Mouse (Mus musculus): ENCODE results near the gene Dusp1. TPM values are rescaled to one million over a fixed set of nuclear protein-coding genes. Genes with fewer than 3 reads are reported as not detected.

Gene Dusp1
- total and polyA plus RNA-seq, 3 experiments: 61.4 to 122 (median 71.3) TPM

DNA sequence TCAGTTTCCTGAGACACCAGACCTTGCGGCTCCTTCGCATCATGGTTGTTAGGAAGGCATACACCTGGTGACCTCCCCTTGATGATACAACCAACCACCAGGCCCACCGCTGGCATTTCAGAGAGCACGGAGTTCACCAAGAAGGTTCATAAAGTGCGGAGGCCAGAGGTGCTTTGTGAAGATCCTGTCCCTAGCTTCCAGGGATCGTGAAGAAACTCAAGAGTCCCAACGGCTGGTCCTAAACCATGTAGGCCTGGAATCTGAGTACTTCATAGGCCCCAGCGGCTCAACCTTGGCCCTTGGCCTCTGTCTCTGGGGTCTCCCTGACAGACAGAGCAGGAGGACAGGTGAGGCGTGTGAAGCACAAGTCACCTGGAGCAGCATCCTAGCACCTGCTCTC, 34.6 kb downstream of the Dusp1 start:
- TF ChIP-seq CTCF (IDR thresholded peaks at IDR 0.05) (no peak), POLR2A (IDR thresholded peaks at IDR 0.05; ENCODE audit: insufficient read depth, low read depth, low read length) (no peak)
- no peaks in the 10 kb centered on the region for H3K79me2 ChIP-seq (replicated peaks; ENCODE audit: control insufficient read depth, insufficient read depth, low read length)
- H3K4me3 ChIP-seq: no peak overlapping the region
- intact Hi-C loops (cut with DNase I): no loop called here
- WGBS: 94% methylated on average over 9 of the region's 9 CpGs
- 0 out of 2 replicates have a peak, but pooled peaks cover 4% of the 10 kb centered on the region for H3K36me3 ChIP-seq (ENCODE audit: control insufficient read depth, insufficient read depth, low read length)
- no peak for DNase-seq
- H3K9ac ChIP-seq (ENCODE audit: low read depth, low read length): no peak overlapping the region
- peaks cover 28% of the 10 kb centered on the region for H3K4me1 ChIP-seq (ENCODE audit: control insufficient read depth, insufficient read depth, low read length)
- H3K27me3 ChIP-seq (ENCODE audit: control insufficient read depth, insufficient read depth, low read length): no peaks in the 10 kb centered on the region
- H3K27ac ChIP-seq: no peak overlapping the region

DNA sequence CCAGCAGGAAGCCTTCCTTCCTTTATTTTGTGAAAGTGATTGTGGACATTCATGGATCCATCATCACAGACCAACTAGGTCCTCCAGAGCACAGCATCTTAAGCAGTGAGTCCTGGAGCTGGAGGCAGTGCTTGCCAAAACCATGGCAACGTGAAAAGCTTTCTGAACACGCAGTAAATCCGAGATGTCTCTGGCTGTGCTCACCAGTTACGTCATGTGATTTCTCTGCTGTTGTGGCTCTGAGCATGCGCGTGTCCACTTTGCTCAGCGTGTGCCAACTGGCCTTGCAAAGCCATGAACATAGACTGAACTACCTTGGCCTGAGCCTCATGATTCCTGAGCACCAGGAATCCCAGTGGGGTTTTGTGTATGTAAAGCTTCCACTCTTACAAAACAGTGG, 36.6 kb downstream of the Dusp1 start:
- Histone ChIP-seq H3K36me3 (ENCODE audit: control insufficient read depth, insufficient read depth, low read length) (no peaks in the 10 kb centered on the region), H3K9ac (ENCODE audit: low read depth, low read length) (no peak overlapping the region), H3K27ac (no peak overlapping the region), H3K79me2 (replicated peaks; ENCODE audit: control insufficient read depth, insufficient read depth, low read length) (no peaks in the 10 kb centered on the region), H3K4me3 (no peak overlapping the region), H3K4me1 (ENCODE audit: control insufficient read depth, insufficient read depth, low read length) (peaks cover 17% of the 10 kb centered on the region), H3K27me3 (ENCODE audit: control insufficient read depth, insufficient read depth, low read length) (no peaks in the 10 kb centered on the region)
- TF ChIP-seq EP300 (IDR thresholded peaks at IDR 0.05; ENCODE audit: insufficient read depth, low read depth, low read length) (no peak), CTCF (IDR thresholded peaks at IDR 0.05) (no peak)
- intact Hi-C loops (cut with DNase I): no loop called here
- DNase-seq: peak; percentile 64 to 77
- 64% methylated on average over 7 of the region's 7 CpGs for WGBS

DNA sequence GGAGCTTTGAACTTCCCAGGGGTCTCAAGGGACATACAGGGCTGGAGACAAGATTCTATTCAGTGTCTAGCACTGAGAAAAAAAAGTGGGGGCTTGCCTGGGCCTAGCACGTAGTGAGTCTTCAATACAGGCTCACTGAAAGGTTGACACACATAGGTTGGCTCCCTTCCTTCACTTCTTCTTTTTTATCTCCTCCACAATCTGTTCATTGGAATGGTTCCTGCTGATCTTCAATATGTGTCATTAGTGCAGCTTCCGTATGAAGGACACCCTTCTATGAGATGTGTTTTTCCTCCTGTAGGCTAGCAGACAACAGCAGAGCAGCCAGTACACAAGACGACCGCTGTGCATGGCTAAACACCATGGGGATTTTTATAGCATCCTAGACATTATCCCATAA, 37.1 kb downstream of the Dusp1 start:
- Histone ChIP-seq H3K4me1 (ENCODE audit: control insufficient read depth, insufficient read depth, low read length) (peaks cover 12% of the 10 kb centered on the region), H3K4me3 (no peak overlapping the region), H3K27ac (no peak overlapping the region), H3K27me3 (ENCODE audit: control insufficient read depth, insufficient read depth, low read length) (no peaks in the 10 kb centered on the region), H3K9ac (ENCODE audit: low read depth, low read length) (no peak overlapping the region), H3K36me3 (ENCODE audit: control insufficient read depth, insufficient read depth, low read length) (no peaks in the 10 kb centered on the region), H3K79me2 (replicated peaks; ENCODE audit: control insufficient read depth, insufficient read depth, low read length) (no peaks in the 10 kb centered on the region)
- intact Hi-C loops (cut with DNase I): no loop called here
- no peak for DNase-seq
- 88% methylated on average over 4 of the region's 4 CpGs for WGBS
- no peak for TF ChIP-seq POLR2A (IDR thresholded peaks at IDR 0.05; ENCODE audit: insufficient read depth, low read depth, low read length)
- no peak for TF ChIP-seq CTCF (IDR thresholded peaks at IDR 0.05)
- TF ChIP-seq EP300 (IDR thresholded peaks at IDR 0.05; ENCODE audit: insufficient read depth, low read depth, low read length): no peak

DNA sequence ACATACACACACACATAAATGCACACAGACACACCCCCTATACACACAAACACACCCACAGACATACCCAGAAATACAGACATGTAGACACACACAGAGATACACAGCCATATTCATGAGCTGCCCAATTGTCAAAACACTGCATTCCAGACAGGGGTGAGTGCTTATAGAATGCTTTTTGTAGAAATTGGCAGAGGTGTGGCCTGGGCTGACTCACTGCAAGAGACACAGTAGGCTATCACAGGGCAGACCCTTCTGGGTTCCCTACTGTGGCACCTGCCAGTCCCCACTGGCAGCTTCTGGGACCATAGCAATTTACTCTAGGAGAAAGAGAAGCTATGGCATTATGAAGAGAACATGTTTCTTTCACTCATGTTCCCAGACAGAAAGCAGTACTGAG, 37.6 kb downstream of the Dusp1 start:
- no peak overlapping the region for H3K27ac ChIP-seq
- no peaks in the 10 kb centered on the region for H3K27me3 ChIP-seq (ENCODE audit: control insufficient read depth, insufficient read depth, low read length)
- H3K36me3 ChIP-seq (ENCODE audit: control insufficient read depth, insufficient read depth, low read length): no peaks in the 10 kb centered on the region
- DNase-seq: no peak
- no peaks in the 10 kb centered on the region for H3K79me2 ChIP-seq (replicated peaks; ENCODE audit: control insufficient read depth, insufficient read depth, low read length)
- intact Hi-C loops (cut with DNase I): no loop called here
- TF ChIP-seq EP300 (IDR thresholded peaks at IDR 0.05; ENCODE audit: insufficient read depth, low read depth, low read length): no peak
- H3K4me1 ChIP-seq (ENCODE audit: control insufficient read depth, insufficient read depth, low read length): peaks cover 9% of the 10 kb centered on the region
- no peak overlapping the region for H3K9ac ChIP-seq (ENCODE audit: low read depth, low read length)
- H3K4me3 ChIP-seq: no peak overlapping the region

DNA sequence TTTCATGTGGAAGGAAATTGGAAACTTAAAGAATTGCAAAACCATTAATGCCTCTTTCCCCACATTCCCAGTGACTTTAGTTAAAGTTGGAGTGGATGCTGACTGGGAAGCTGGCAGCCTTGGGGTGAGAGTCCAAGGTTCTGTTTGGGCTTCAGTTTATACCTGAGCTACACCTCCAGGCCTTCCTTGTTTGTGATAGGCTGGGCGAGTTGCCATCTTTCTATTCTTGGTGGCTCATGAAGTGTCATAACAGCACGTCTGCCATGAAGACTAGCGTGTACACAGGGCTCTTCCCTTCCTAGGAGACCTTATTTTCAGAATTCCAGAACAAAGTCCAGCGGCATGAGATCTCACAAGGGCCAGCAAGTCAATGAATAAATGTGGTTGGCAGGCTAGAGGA, 39.2 kb downstream of the Dusp1 start:
- H3K79me2 ChIP-seq (replicated peaks; ENCODE audit: control insufficient read depth, insufficient read depth, low read length): no peaks in the 10 kb centered on the region
- H3K4me3 ChIP-seq: no peak overlapping the region
- H3K36me3 ChIP-seq (ENCODE audit: control insufficient read depth, insufficient read depth, low read length): no peaks in the 10 kb centered on the region
- no peak overlapping the region for H3K9ac ChIP-seq (ENCODE audit: low read depth, low read length)
- H3K4me1 ChIP-seq (ENCODE audit: control insufficient read depth, insufficient read depth, low read length): peaks cover 4% of the 10 kb centered on the region
- H3K27ac ChIP-seq: no peak overlapping the region
- intact Hi-C loops (cut with DNase I): no loop called here
- no peak for DNase-seq
- no peaks in the 10 kb centered on the region for H3K27me3 ChIP-seq (ENCODE audit: control insufficient read depth, insufficient read depth, low read length)
- TF ChIP-seq POLR2A (IDR thresholded peaks at IDR 0.05; ENCODE audit: insufficient read depth, low read depth, low read length): no peak
- TF ChIP-seq EP300 (IDR thresholded peaks at IDR 0.05; ENCODE audit: insufficient read depth, low read depth, low read length): no peak
- TF ChIP-seq CTCF (IDR thresholded peaks at IDR 0.05): no peak
- 43% methylated on average over 4 of the region's 4 CpGs for WGBS

DNA sequence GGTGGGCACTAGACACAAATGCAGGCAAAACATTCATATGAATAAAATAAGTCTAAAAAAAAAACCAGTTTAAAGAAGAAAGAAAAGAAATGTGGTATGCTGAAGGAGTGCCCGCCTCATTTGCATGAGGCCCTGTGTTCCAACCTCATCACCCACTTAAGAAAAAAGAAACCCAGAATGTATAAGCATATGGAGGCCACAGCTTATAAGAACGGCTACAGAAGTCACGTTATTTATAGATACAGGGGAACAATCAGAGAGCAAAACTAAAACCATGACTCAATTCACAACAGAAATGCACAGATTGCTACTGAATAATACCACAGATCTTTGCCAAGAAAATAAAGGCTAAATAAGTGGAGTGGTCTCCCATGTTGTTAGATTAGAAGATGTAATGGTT, 43.6 kb downstream of the Dusp1 start:
- no peak for DNase-seq
- WGBS: 64% methylated on average over 3 of the region's 3 CpGs
- Histone ChIP-seq H3K36me3 (ENCODE audit: control insufficient read depth, insufficient read depth, low read length) (0 out of 2 replicates have a peak, but pooled peaks cover under 1% of the 10 kb centered on the region), H3K9ac (ENCODE audit: low read depth, low read length) (no peak overlapping the region), H3K27me3 (ENCODE audit: control insufficient read depth, insufficient read depth, low read length) (no peaks in the 10 kb centered on the region), H3K4me3 (no peak overlapping the region), H3K27ac (no peak overlapping the region), H3K4me1 (ENCODE audit: control insufficient read depth, insufficient read depth, low read length) (peaks cover 15% of the 10 kb centered on the region), H3K79me2 (replicated peaks; ENCODE audit: control insufficient read depth, insufficient read depth, low read length) (no peaks in the 10 kb centered on the region)
- intact Hi-C loops (cut with DNase I): no loop called here
- TF ChIP-seq EP300 (IDR thresholded peaks at IDR 0.05; ENCODE audit: insufficient read depth, low read depth, low read length) (no peak), CTCF (IDR thresholded peaks at IDR 0.05) (no peak), POLR2A (IDR thresholded peaks at IDR 0.05; ENCODE audit: insufficient read depth, low read depth, low read length) (no peak)

Data from heart, adult 2 months (tissue).